Mouse (Mus musculus) midbrain, embryonic 16.5 days (tissue): ENCODE results near the gene Vars2. TPM values are rescaled to one million over a fixed set of nuclear protein-coding genes. Genes with fewer than 3 reads are reported as not detected.

Experiments used
- ATAC-seq: fragments of 200-750 bp; cut with Nextera tagmentation; 2 replicates; pipeline ENCODE4 v1.8.0; 2017; ENCODE audit warnings: moderate TSS enrichment
- H3K27ac ChIP-seq: fragments of 300-500 bp; sonication (generic); 2 replicates; pipeline ENCODE4 v1.5.1; 2014; ENCODE audit warnings: mild to moderate bottlenecking, low read length, mixed read lengths
- H3K27me3 ChIP-seq: fragments of 300-500 bp; sonication (generic); 2 replicates; pipeline ENCODE4 v1.6.1; 2014; ENCODE audit warnings: low read depth, low read length, mixed read lengths; ENCODE audit not compliant: control insufficient read depth, insufficient read depth
- H3K36me3 ChIP-seq: fragments of 300-500 bp; sonication (generic); 2 replicates; pipeline ENCODE4 v1.6.1; 2014; ENCODE audit warnings: mild to moderate bottlenecking, low read length, moderate library complexity, mixed read lengths; ENCODE audit not compliant: control insufficient read depth, insufficient read depth
- H3K4me1 ChIP-seq: fragments of 300-500 bp; sonication (generic); 2 replicates; pipeline ENCODE4 v1.6.1; 2014; ENCODE audit warnings: mild to moderate bottlenecking, low read length, mixed read lengths; ENCODE audit not compliant: control insufficient read depth, insufficient read depth
- H3K4me2 ChIP-seq: fragments of 300-500 bp; sonication (generic); 2 replicates; pipeline ENCODE4 v1.6.1; 2014; ENCODE audit warnings: mild to moderate bottlenecking, low read length, mixed read lengths
- H3K4me3 ChIP-seq: fragments of 300-500 bp; sonication (generic); 2 replicates; pipeline ENCODE4 v1.5.1; 2014; ENCODE audit warnings: low read depth, mild to moderate bottlenecking, low read length, moderate library complexity, mixed read lengths
- H3K9ac ChIP-seq: fragments of 300-500 bp; sonication (generic); 2 replicates; pipeline ENCODE4 v1.6.1; 2014; ENCODE audit warnings: low read depth, low read length, mixed read lengths
- H3K9me3 ChIP-seq: fragments of 300-500 bp; sonication (generic); replicated peaks from 2 replicates; pipeline ENCODE4 v1.6.1; 2014; ENCODE audit warnings: mild to moderate bottlenecking, low read length, mixed read lengths; ENCODE audit not compliant: control insufficient read depth, poor library complexity, severe bottlenecking
- WGBS: fragments of 180-500 bp; shearing (Covaris S2); extraction: QIAGEN DNeasy Blood & Tissue Kit; methylation state at CpG from one replicate; pipeline ENCODE4 v1.1.7; 2014; 5-methylcytosine and 5-hydroxymethylcytosine counted together
- polyA plus RNA-seq: library from polyadenylated mRNA; unstranded; fragments of >200 nt; fragmentation: Nextera tagmentation; extraction: Ambion mirVana; gene quantifications from 2 replicates; pipeline ENCODE4 v1.2.1, GENCODE M21; 2015

Gene Vars2
- polyA plus RNA-seq, 1 experiment from 2014 or later: 15.1 TPM

- 90% methylated on average over 25 of the region's 25 CpGs for WGBS
- Histone ChIP-seq H3K4me3 (no peak overlapping the region), H3K4me2 (no peak overlapping the region), H3K36me3 (peaks cover 60% of the 10 kb centered on the region), H3K9me3 (no peaks in the 10 kb centered on the region), H3K4me1 (peaks cover 12% of the 10 kb centered on the region), H3K27me3 (no peaks in the 10 kb centered on the region), H3K27ac (no peak overlapping the region), H3K9ac (no peak overlapping the region)
- no peak for ATAC-seq
These were observed 21.2 kb upstream of the Vars2 start for GRCm38 (mm10) chr17:35688347-35689175.

- Histone ChIP-seq H3K9me3 (no peaks in the 10 kb centered on the region), H3K4me3 (no peak overlapping the region), H3K27ac (peak overlapping the region; percentile 70), H3K4me1 (peaks cover 12% of the 10 kb centered on the region), H3K9ac (peak overlapping the region; percentile 33; the same call in 1 of the 2 replicates), H3K4me2 (no peak overlapping the region), H3K36me3 (peaks cover 65% of the 10 kb centered on the region), H3K27me3 (no peaks in the 10 kb centered on the region)
- 41% methylated on average over 9 of the region's 9 CpGs for WGBS
- ATAC-seq: no peak
These were observed 17.7 kb upstream of the Vars2 start for GRCm38 (mm10) chr17:35685061-35685460.

GRCm38 (mm10) chr17:35681986-35682385 is 14.6 kb upstream of the Vars2 start:
- Histone ChIP-seq H3K4me3 (no peak overlapping the region), H3K9ac (no peak overlapping the region), H3K4me1 (peaks cover 12% of the 10 kb centered on the region), H3K9me3 (no peaks in the 10 kb centered on the region), H3K36me3 (peaks cover 46% of the 10 kb centered on the region), H3K4me2 (no peak overlapping the region), H3K27me3 (no peaks in the 10 kb centered on the region), H3K27ac (no peak overlapping the region)
- no peak for ATAC-seq
- WGBS: 87% methylated on average over 13 of the region's 13 CpGs

GRCm38 (mm10) chr17:35680591-35680990 is 13.2 kb upstream of the Vars2 start:
- no peaks in the 10 kb centered on the region for H3K9me3 ChIP-seq
- H3K27me3 ChIP-seq: no peaks in the 10 kb centered on the region
- H3K4me2 ChIP-seq: no peak overlapping the region
- H3K4me1 ChIP-seq: peaks cover 10% of the 10 kb centered on the region
- H3K27ac ChIP-seq: 0 out of 2 replicates have a peak overlapping the region, but pooled peaks have one; percentile 20
- 45% methylated on average over 6 of the region's 6 CpGs for WGBS
- no peak for ATAC-seq
- no peak overlapping the region for H3K4me3 ChIP-seq
- H3K36me3 ChIP-seq: peaks cover 38% of the 10 kb centered on the region
- no peak overlapping the region for H3K9ac ChIP-seq

- peak within 1 kb of the TSS; percentile 95 for H3K4me2 ChIP-seq
- H3K9ac ChIP-seq: peak within 1 kb of the TSS; percentile 88
- H3K36me3 ChIP-seq: no peaks in the 10 kb centered on the region
- H3K27ac ChIP-seq: peak within 1 kb of the TSS; percentile 63
- 2% methylated on average over 23 of the region's 23 CpGs for WGBS
- H3K9me3 ChIP-seq: no peaks in the 10 kb centered on the region
- peaks cover 7% of the 10 kb centered on the region for H3K4me1 ChIP-seq
- peak; percentile 97 for ATAC-seq
- no peaks in the 10 kb centered on the region for H3K27me3 ChIP-seq
- peak within 1 kb of the TSS; percentile 73 for H3K4me3 ChIP-seq
These were observed 6.1 kb upstream of the Vars2 start, which contains the start of gene Gtf2h4 for GRCm38 (mm10) chr17:35673416-35674035. Gene Gtf2h4, minus strand, starts transcription at chr17:35673739.

GRCm38 (mm10) chr17:35672527-35672926 is 5.1 kb upstream of the Vars2 start:
- no peak overlapping the region for H3K9ac ChIP-seq
- H3K4me1 ChIP-seq: peaks cover 14% of the 10 kb centered on the region
- no peaks in the 10 kb centered on the region for H3K36me3 ChIP-seq
- no peak overlapping the region for H3K4me3 ChIP-seq
- H3K27ac ChIP-seq: no peak overlapping the region
- no peaks in the 10 kb centered on the region for H3K27me3 ChIP-seq
- WGBS: 92% methylated on average over 6 of the region's 6 CpGs
- H3K4me2 ChIP-seq: no peak overlapping the region
- no peak for ATAC-seq
- no peaks in the 10 kb centered on the region for H3K9me3 ChIP-seq

- Histone ChIP-seq H3K4me1 (peaks cover 14% of the 10 kb centered on the region), H3K4me3 (no peak overlapping the region), H3K4me2 (no peak overlapping the region), H3K9me3 (no peaks in the 10 kb centered on the region), H3K9ac (no peak overlapping the region), H3K27ac (no peak overlapping the region), H3K36me3 (no peaks in the 10 kb centered on the region), H3K27me3 (no peaks in the 10 kb centered on the region)
- 88% methylated on average over 6 of the region's 6 CpGs for WGBS
- ATAC-seq: no peak
These were observed 4.5 kb upstream of the Vars2 start for GRCm38 (mm10) chr17:35671846-35672245.

- peaks cover 19% of the 10 kb centered on the region for H3K4me1 ChIP-seq
- no peak overlapping the region for H3K9ac ChIP-seq
- H3K27me3 ChIP-seq: no peaks in the 10 kb centered on the region
- ATAC-seq: no peak
- no peak overlapping the region for H3K4me2 ChIP-seq
- H3K9me3 ChIP-seq: no peaks in the 10 kb centered on the region
- no peaks in the 10 kb centered on the region for H3K36me3 ChIP-seq
- no peak overlapping the region for H3K27ac ChIP-seq
- WGBS: 93% methylated on average over 9 of the region's 9 CpGs
- no peak overlapping the region for H3K4me3 ChIP-seq
These were observed 2.3 kb upstream of the Vars2 start for GRCm38 (mm10) chr17:35669731-35670130.

- Histone ChIP-seq H3K4me3 (peak overlapping the region; percentile 55), H3K9me3 (no peaks in the 10 kb centered on the region), H3K36me3 (peaks cover 4% of the 10 kb centered on the region; the same call in 1 of the 2 replicates), H3K4me2 (peak overlapping the region; percentile 81), H3K27me3 (no peaks in the 10 kb centered on the region), H3K4me1 (peaks cover 12% of the 10 kb centered on the region), H3K9ac (peak overlapping the region; percentile 86), H3K27ac (peak overlapping the region; percentile 87)
- WGBS: 6% methylated on average over 13 of the region's 13 CpGs
- no peak; the same call in none of the 2 replicates for ATAC-seq
These were observed 538 bp downstream of the Vars2 start for GRCm38 (mm10) chr17:35666851-35667256.
